Mouse (Mus musculus): ENCODE data around the gene Stk24.

DNA sequence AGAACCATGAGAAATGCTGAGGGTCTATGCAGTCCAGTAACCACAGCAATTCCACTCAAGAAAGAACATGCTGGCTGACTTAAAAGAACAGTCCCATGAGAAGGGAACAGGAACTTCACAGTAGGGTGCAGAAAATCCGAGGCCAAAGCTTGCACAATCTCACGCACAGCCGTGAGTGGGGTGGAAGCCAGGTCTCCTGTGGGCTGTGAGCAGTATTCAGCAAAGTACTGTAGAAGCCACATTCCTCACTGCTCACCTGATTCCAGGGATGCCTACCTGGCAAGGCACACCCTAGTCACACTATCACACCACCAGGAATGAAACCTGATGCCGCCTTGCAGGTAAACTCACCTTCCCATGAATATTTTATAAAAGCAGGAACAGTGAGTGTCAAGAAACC lies 33.2 kb downstream of the Stk24 start:
- TF ChIP-seq CTCF (IDR thresholded peaks at IDR 0.05 in 2 of 3, conservative IDR thresholded peaks at IDR 0.05 in 1 of 3; ENCODE audit: control insufficient read depth in 1 of 3, insufficient read depth in 1 of 3, low read depth in 2 of 3, low read length in 3 of 3, poor library complexity in 1 of 3, severe bottlenecking in 1 of 3) (no peak), USF2 (IDR thresholded peaks at IDR 0.05; ENCODE audit: borderline replicate concordance in 1 of 2, insufficient read depth in 1 of 2, low read depth in 1 of 2, low read length in 2 of 2) (no peak), NRF1 (IDR thresholded peaks at IDR 0.05; ENCODE audit: insufficient read depth, low read depth, low read length, poor library complexity, severe bottlenecking) (no peak), EP300 (IDR thresholded peaks at IDR 0.05; ENCODE audit: low read depth in 1 of 2, low read length in 2 of 2) (no peak), GABPA (IDR thresholded peaks at IDR 0.05; ENCODE audit: low read depth, low read length) (no peak), BHLHE40 (IDR thresholded peaks at IDR 0.05; ENCODE audit: borderline replicate concordance, low read depth, low read length) (no peak), POLR2AphosphoS5 (IDR thresholded peaks at IDR 0.05; ENCODE audit: borderline replicate concordance, low read depth, low read length) (no peak), TCF12 (IDR thresholded peaks at IDR 0.05; ENCODE audit: low read depth, low read length) (no peak), POLR2A (IDR thresholded peaks at IDR 0.05; ENCODE audit: control insufficient read depth in 1 of 2, insufficient read depth in 1 of 2, low read depth in 1 of 2, low read length in 2 of 2, poor library complexity in 1 of 2) (no peak), SIN3A (IDR thresholded peaks at IDR 0.05; ENCODE audit: low read length) (no peak), ZNF384 (IDR thresholded peaks at IDR 0.05; ENCODE audit: low read depth, low read length) (no peak)
